Mouse (Mus musculus) G1E (cell line): ENCODE results near the gene Cdk17. TPM values are rescaled to one million over a fixed set of nuclear protein-coding genes. Genes with fewer than 3 reads are reported as not detected.

Experiments
- ATAC-seq: 2 replicates; pipeline ENCODE4 v1.8.0; 2016; ENCODE audit warnings: mild to moderate bottlenecking; ENCODE audit not compliant: insufficient number of reproducible peaks, poor library complexity, low FRiP score, severe bottlenecking; ENCODE audit errors: extremely low read depth
- DNase-seq: peaks from one replicate; pipeline ENCODE4 v3.0.0; 2012; ENCODE audit warnings: low spot score
- H3K27me3 ChIP-seq: 2 replicates; pipeline ENCODE4 v1.6.1; 2012; ENCODE audit warnings: mild to moderate bottlenecking, low read length, inconsistent platforms; ENCODE audit not compliant: insufficient read depth
- H3K36me3 ChIP-seq: replicated peaks from 2 replicates; pipeline ENCODE3; 2012; ENCODE audit warnings: mild to moderate bottlenecking, inconsistent platforms
- H3K4me1 ChIP-seq: 2 replicates; pipeline ENCODE4 v1.6.1; 2012; ENCODE audit warnings: low read depth, low read length, inconsistent platforms, mixed read lengths; ENCODE audit not compliant: insufficient read depth
- H3K4me3 ChIP-seq: 2 replicates; pipeline ENCODE4 v1.5.1; 2012; ENCODE audit warnings: low read depth, mild to moderate bottlenecking, inconsistent platforms, low read length, moderate library complexity, mixed read lengths
- H3K9me3 ChIP-seq: replicated peaks from 2 replicates; pipeline ENCODE4 v1.6.1; 2012; ENCODE audit warnings: inconsistent platforms
- CTCF ChIP-seq: IDR thresholded peaks from 2 replicates; pipeline ENCODE4 v1.5.1; 2012; ENCODE audit warnings: low read depth, low read length, inconsistent platforms, mixed read lengths
- GATA1 ChIP-seq: IDR thresholded peaks from 2 replicates; pipeline ENCODE4 v1.6.1; 2012; ENCODE audit warnings: borderline replicate concordance, low read length, inconsistent platforms, mixed read lengths
- GATA2 ChIP-seq: IDR thresholded peaks from 2 replicates; pipeline ENCODE4 v1.6.1; 2012; ENCODE audit warnings: low read depth, low read length, inconsistent platforms, borderline replicate concordance
- POLR2AphosphoS5 ChIP-seq: IDR thresholded peaks from 2 replicates; pipeline ENCODE4 v1.6.1; 2012; ENCODE audit warnings: low read depth, low read length, inconsistent platforms; ENCODE audit not compliant: insufficient replicate concordance
- TAL1 ChIP-seq: conservative IDR thresholded peaks from 2 replicates; pipeline ENCODE4 v1.6.1; 2012; ENCODE audit warnings: low read depth, low read length, inconsistent platforms, mixed read lengths
- polyA plus RNA-seq: library from polyadenylated mRNA; stranded (reverse); fragments of >175 nt; gene quantifications from 2 replicates; pipeline ENCODE4 v1.2.3, GENCODE M21; 2012
- total RNA-seq, 2 experiments: library from RNA; stranded (forward) in 1 of 2; stranded (reverse) in 1 of 2; fragments of 200-1000 nt in 1 of 2; fragments of >200 nt in 1 of 2; fragmentation: Nextera tagmentation in 1 of 2; gene quantifications; 2 replicates each; pipeline ENCODE4 v1.2.3; 2014 to 2017

The Cdk17 gene
- total and polyA plus RNA-seq, 3 experiments, result 6.5 to 123 (median 95.6) TPM

GRCm38 (mm10) chr10:93231893-93232292, 71.2 kb downstream of the Cdk17 start:
- no peak overlapping the region for H3K4me3 ChIP-seq
- no peaks in the 10 kb centered on the region for H3K27me3 ChIP-seq
- peaks cover 40% of the 10 kb centered on the region for H3K4me1 ChIP-seq
- no peaks in the 10 kb centered on the region for H3K9me3 ChIP-seq
- ATAC-seq (no peak), DNase-seq (no peak)
- H3K36me3 ChIP-seq, result peaks cover 67% of the 10 kb centered on the region
- TF ChIP-seq TAL1 (no peak), GATA1 (no peak), POLR2AphosphoS5 (no peak), CTCF (no peak), GATA2 (no peak)

DNA sequence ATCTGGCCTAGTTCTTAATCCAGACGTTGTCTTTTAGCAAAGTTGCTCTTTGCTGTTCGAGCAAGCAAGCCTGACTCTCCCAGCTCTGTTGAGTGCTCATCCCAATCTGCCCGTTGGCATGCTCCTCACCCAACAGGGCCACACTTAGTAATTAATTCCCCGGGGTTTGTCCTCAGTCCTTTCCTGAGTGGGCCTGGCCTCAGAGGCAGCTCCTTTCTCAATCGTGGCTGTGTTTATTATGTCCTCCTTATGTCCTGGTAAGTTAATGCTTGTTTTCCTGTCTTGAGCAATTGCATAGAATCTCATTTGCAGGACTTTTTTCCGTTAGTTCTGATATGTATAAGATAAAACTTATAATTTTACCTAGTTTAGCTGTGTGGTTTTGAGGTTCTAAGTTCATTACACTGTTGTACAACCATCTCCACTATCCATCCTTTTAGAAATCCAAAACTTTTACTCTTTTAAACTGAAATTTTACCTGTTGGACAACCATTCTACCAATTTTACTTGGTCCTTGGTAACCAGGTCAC, 73.1 kb downstream of the Cdk17 start:
- no peak for TF ChIP-seq GATA2
- TF ChIP-seq POLR2AphosphoS5, result no peak
- TF ChIP-seq GATA1, result no peak
- no peak for TF ChIP-seq CTCF
- TF ChIP-seq TAL1, result no peak
- DNase-seq (no peak), ATAC-seq (no peak)
- Histone ChIP-seq H3K4me3 (no peak overlapping the region), H3K36me3 (peaks cover 85% of the 10 kb centered on the region), H3K27me3 (no peaks in the 10 kb centered on the region), H3K4me1 (peaks cover 25% of the 10 kb centered on the region), H3K9me3 (no peaks in the 10 kb centered on the region)

DNA sequence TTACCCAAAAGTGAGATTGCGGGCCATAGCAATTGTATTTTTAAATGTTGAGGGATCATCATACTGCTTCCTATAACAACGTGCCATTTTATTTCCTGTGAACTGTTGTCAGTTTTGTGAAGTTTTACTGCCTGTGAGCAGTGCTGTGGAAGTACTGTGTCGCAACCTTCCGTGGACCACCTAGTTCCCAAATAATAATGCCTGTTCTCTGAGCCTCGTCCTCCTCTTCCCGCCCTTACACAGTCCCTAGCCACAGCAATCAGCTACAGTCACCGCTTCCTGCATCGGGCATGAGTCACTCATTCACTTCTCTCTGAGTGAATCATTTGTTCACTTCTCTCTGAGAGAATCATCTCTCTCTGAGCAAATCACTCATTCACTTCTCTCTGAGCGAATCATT, 74.0 kb downstream of the Cdk17 start:
- TF ChIP-seq TAL1, result no peak
- TF ChIP-seq GATA1, result no peak
- no peak for TF ChIP-seq CTCF
- Histone ChIP-seq H3K4me3 (no peak overlapping the region), H3K36me3 (peaks cover 89% of the 10 kb centered on the region), H3K27me3 (no peaks in the 10 kb centered on the region), H3K9me3 (no peaks in the 10 kb centered on the region), H3K4me1 (peaks cover 19% of the 10 kb centered on the region)
- DNase-seq (no peak), ATAC-seq (no peak)

DNA sequence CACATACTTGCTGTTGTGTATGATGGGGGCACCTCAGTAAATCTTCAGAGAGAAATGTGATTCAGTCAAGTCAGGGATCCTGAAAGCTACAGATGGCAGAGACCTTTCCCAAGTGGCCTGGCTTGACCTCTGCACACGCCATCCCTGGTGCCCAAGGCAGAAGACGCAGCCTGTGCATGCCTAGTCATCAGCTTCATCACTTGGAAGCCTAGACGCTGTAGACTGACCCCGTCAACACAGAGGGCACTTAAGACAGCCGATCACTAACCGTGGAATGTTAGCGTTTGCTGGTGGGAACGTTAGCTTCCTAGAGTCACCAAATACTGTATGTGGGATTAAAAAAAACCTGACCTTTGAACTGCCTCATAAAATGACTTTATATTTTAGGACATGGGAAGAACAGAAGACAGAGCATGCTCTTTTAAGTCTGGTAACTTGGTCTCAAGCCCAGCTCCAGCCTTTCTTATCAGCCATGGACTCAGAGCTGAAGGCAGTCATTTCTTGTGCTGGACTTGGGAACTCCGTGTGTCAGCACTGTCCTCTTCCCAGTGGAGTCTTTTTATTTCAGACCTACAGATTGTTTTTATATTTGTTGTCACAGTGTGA, 78.6 kb downstream of the Cdk17 start:
- no peaks in the 10 kb centered on the region for H3K27me3 ChIP-seq
- no peaks in the 10 kb centered on the region for H3K4me1 ChIP-seq
- H3K9me3 ChIP-seq, result no peaks in the 10 kb centered on the region
- TF ChIP-seq POLR2AphosphoS5 (no peak), GATA1 (no peak), GATA2 (no peak), TAL1 (no peak), CTCF (no peak)
- no peak for ATAC-seq
- no peak overlapping the region for H3K4me3 ChIP-seq
- no peak for DNase-seq
- H3K36me3 ChIP-seq, result peaks cover 83% of the 10 kb centered on the region

GRCm38 (mm10) chr10:93242208-93242607, 81.5 kb downstream of the Cdk17 start:
- ATAC-seq, result no peak
- TF ChIP-seq CTCF (no peak), GATA1 (no peak), POLR2AphosphoS5 (no peak), TAL1 (no peak), GATA2 (no peak)
- peaks cover 87% of the 10 kb centered on the region for H3K36me3 ChIP-seq
- no peaks in the 10 kb centered on the region for H3K9me3 ChIP-seq
- H3K4me1 ChIP-seq, result peaks cover 3% of the 10 kb centered on the region; the same call in 1 of the 2 replicates
- H3K27me3 ChIP-seq, result no peaks in the 10 kb centered on the region
- DNase-seq, result no peak
- H3K4me3 ChIP-seq, result no peak overlapping the region

GRCm38 (mm10) chr10:93242861-93243260, 82.2 kb downstream of the Cdk17 start:
- peaks cover 87% of the 10 kb centered on the region for H3K36me3 ChIP-seq
- no peaks in the 10 kb centered on the region for H3K27me3 ChIP-seq
- no peak for TF ChIP-seq POLR2AphosphoS5
- TF ChIP-seq GATA2, result no peak
- no peak for TF ChIP-seq CTCF
- TF ChIP-seq GATA1, result no peak
- TF ChIP-seq TAL1, result no peak
- no peak overlapping the region for H3K4me3 ChIP-seq
- H3K9me3 ChIP-seq, result no peaks in the 10 kb centered on the region
- no peak for DNase-seq
- ATAC-seq, result no peak
- H3K4me1 ChIP-seq, result peaks cover 3% of the 10 kb centered on the region; the same call in 1 of the 2 replicates
